Mouse (Mus musculus) megakaryocyte progenitor cell, adult 5-6 weeks (primary cell): ENCODE measurements around the gene AI467606. TPM values are rescaled to one million over a fixed set of nuclear protein-coding genes. Genes with fewer than 3 reads are reported as not detected.

Experiments
- ATAC-seq: replicated peaks from 2 replicates; pipeline ENCODE4 v1.8.0; 2016; ENCODE audit warnings: mild to moderate bottlenecking, moderate TSS enrichment, inconsistent platforms; ENCODE audit not compliant: poor library complexity
- total RNA-seq, 2 experiments: library from RNA; stranded (forward) in 1 of 2; stranded (reverse) in 1 of 2; fragments of 157-497, 149-512 nt in 1 of 2; fragments of 200-1000 nt in 1 of 2; gene quantifications; 2 replicates each; pipeline versions ENCODE4 v1.2.3 to v1.2.4; 2015 to 2017

The AI467606 gene
- total RNA-seq, 2 experiments from 2014 or later, result 20.6 to 27.4 TPM

DNA sequence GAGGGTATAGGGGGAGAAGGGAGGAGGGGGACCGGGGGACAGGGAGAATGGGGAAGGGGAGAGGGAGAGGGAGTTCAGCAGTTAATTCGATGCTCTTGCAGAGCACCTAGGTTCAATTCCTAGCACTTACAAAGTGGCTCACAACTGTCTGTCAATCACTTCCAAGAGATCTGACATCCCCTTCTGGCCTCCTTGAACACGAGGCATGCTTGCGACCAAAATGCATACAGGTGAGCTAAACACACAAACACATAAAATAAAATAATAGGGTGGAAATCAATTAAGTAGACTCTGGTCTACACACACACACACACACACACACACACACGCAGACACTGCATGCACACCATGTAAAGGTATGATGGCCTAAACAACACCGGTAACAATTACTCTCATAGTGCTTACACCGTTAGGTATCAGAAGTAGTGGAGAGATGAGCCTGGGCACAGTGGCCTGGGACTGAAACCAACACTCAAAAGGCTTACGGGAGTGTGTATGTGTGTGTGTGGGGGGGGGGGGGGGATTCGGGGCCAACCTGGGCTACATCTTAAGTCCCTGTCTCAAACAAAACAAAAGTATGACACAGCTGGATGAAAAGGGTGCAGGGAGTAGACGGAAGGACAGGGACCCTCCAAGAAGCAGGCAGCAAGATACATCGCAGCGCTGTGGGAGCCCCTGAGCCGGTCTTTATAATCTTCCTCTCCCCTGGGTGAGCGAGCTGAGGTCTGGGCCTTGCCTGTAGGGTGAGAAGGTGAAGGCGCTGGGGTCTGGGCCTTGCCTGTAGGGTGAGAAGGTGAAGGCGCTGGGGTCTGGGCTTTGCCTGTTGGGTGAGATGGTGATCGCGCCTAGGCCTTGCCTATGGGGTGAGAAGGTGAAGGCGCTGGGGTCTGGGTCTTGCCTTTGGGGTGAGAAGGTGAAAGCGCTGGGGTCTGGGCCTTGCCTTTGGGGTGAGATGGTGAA, 725 bp upstream of the AI467606 start:
- peak; percentile 3 for ATAC-seq

DNA sequence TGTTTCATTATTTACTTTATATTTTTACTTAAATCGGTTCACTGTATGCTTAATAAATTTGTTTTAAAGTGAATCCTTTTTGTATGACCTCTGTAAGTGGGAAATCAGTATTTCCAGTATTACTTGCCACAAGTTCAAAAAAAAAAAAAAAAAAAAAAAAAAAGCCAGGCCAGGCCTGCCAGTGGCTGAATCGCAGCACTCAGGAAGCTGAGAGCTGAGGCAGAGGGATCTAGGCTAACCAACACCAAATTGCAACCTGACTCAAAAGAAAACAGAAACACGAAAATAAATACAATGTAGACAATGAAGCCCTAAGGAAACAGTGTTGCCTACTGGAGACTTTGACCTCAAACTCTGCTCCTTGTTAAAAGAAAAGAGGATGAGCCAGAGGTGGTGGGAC, 2.8 kb downstream of the AI467606 start:
- ATAC-seq, result no peak

- no peak for ATAC-seq
Observed at GRCm38 (mm10) chr7:127096456-127096855, 5.3 kb downstream of the AI467606 start.

GRCm38 (mm10) chr7:127098521-127098920, 7.4 kb downstream of the AI467606 start:
- no peak for ATAC-seq

DNA sequence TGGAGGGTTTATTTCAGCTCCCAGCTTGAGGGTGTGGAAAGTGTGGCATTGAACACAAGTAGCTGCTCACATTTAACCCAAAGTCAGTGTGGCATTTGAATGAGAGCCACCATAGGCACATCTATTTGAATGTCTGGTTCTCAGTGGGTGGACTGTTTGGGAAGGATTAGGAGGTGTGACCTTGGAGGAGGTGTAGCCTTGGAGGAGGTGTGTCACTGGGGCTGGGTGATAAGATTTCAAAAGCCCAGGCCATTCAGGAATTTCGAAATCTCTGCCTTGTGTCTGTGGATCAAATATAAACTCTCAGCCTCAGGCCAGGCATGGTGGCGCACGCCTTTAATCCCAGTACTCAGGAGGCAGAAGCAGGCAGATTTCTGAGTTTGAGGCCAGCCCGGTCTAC, 7.8 kb downstream of the AI467606 start:
- no peak for ATAC-seq

DNA sequence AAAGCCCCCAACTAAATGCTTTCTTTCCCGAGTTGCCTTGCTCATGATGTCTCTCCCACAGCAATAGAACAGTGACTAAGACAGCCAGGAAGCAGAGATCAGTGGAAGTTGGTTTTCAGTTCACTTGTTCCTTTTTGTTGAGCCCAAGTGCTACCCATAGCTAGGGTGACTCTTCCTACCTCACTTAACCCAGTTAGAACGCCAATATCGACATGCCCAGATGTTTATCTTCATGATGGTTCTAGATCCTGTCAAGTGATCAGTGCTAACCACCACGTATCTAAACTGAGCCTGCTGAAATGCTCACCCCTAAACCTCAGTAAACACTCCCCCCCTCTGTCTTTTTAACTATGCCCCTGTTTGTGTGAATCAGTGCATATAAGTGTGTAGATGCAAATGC, 8.4 kb downstream of the AI467606 start:
- ATAC-seq, result no peak

- peak; percentile 45 for ATAC-seq
Observed at GRCm38 (mm10) chr7:127101451-127102016, 10.4 kb downstream of the AI467606 start.

DNA sequence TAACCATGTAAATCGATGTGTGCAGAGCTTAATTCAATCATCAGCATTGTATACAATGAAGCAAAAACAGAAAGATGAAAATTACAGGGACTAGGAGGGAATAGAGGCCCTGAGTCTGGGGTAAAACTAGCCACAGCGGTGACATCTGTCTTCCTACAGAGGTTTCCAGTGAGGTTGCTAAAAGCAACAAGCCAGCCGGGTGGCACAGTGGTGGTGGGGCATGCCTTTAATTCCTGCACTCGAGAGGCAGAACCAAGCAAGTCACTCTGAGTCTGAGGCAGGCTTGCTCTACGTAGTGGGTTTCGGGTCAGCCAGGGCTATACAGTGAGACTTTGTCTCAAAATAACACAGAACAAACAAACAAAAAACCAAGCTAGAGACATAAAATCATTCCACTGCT, 11.0 kb downstream of the AI467606 start:
- no peak for ATAC-seq

DNA sequence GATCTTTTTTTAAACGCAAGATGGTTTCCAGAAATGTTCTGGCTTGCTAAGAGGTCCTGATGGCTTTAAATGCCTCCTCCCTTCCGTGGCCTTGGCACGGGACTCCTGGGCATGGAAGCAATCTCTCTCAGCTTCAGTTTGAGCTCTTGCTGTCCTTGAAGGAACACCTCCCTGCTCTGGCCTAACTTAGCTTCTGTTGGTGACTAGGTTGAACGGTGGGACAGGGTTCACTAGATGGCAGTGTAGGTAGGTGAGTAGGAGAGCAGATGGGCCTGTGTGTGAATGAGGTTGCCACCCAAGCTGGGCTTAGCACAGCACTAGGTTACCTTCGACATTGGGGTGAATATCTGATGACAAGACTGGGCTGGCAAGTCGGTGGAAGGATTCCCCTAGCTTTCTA, 12.8 kb downstream of the AI467606 start:
- peak; percentile 63 for ATAC-seq

GRCm38 (mm10) chr7:127104560-127105332, 13.6 kb downstream of the AI467606 start:
- peak; percentile 82 for ATAC-seq

DNA sequence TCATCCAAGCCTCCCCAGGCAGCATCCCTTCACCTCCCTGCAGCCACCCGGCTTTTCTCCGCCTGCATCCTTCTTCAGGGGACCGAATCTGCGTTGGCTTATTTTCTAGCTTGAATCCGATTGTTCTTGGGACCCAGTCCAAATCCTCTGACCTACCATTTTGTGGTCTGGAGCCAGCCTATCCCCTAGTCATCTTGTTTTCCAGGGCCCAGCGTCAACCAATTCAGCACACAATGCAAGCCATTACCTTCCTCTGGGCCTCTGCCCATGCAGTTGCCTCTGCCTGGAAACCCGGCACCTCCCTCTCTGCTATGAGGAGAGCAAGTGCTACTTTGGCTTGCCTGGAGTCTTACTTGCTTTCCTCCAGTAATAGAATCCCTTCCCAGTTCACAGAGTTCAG, 14.4 kb downstream of the AI467606 start:
- ATAC-seq, result no peak

- peak; percentile 83 for ATAC-seq
Observed at GRCm38 (mm10) chr7:127110239-127111007, 19.3 kb downstream of the AI467606 start.

DNA sequence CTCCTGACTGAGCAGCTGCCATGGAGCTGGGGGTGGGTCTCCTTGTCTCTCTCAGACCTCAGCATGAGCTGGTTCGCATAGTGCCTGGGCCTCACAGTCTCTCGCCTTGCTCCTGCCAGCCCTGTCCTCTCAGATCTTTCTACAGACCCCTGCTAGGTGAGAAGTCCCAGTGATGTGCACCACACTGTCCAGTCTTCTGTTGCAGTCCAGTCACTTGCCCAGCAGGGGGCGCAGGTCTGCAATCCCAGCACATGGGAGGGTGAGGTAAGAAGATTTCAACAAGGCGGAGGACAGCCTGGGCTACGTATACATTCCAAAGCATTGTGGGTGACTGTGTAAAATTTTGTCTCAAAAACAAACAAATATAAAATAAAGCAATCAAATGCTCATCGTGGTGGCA, 20.3 kb downstream of the AI467606 start:
- ATAC-seq, result peak; percentile 79

DNA sequence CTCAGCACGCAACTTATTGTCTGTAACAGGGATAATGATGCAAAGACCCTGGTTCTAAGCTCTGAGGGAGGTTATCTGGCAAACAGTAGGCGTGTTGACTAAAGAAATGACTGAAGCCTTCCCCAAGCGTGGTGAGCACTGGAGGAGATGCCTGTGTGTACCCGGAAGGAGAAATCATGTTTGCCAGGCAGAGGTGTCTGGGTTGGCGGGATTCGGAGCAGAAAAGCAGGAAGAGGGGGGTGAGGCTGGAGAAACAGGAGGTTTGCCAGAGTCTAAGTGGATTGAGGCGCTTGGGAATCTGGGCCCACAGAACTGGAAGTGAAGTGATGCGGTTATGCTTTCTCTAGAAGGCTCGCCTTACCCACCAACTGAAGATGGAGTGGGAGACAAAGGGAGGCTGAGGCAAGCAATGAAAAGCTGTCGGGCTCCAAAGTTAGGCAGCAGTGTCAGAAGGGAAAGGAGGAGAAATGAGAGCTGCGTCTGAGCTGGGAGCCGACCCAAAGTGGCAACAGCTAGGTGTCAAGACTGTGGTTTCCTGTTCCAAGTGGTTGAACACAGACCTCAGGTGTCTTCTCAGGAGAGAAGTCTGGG, 21.2 kb downstream of the AI467606 start:
- no peak for ATAC-seq

- 0 out of 2 replicates have a peak, but pooled peaks have one; percentile 18 for ATAC-seq
Observed at GRCm38 (mm10) chr7:127112921-127113597, 21.9 kb downstream of the AI467606 start.

DNA sequence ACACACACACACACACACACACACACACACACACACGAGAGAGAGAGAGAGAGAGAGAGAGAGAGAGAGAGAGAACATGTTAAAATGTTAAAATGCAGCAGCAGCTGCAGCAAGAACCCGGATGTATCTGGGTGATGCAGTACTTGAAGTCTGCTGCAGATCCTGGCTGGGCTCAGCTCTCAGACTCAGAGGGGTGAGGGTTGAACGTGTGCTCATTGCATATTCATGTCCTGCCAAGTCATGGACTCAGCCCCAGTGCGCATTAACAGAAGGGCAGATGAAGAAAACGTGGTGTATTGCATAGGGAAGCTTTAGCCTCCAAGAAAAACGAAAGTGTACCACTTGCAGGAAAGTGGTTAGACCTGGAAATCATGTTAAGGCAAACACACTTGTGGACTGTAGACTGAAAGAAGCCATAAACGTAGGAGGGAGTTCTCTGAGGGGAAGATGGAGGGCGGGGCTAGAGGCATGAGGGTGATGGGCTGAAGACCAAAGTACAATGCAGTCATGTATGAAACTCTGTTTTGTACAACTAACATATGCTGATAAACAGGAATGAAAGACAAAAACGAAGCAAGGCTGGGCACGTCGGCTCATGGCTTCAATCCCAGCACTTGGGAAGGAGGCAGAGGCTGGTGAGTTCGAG, 22.6 kb downstream of the AI467606 start:
- ATAC-seq, result peak; percentile 8; the same call in 1 of the 2 replicates

GRCm38 (mm10) chr7:127114920-127115319, 23.8 kb downstream of the AI467606 start:
- ATAC-seq, result no peak

DNA sequence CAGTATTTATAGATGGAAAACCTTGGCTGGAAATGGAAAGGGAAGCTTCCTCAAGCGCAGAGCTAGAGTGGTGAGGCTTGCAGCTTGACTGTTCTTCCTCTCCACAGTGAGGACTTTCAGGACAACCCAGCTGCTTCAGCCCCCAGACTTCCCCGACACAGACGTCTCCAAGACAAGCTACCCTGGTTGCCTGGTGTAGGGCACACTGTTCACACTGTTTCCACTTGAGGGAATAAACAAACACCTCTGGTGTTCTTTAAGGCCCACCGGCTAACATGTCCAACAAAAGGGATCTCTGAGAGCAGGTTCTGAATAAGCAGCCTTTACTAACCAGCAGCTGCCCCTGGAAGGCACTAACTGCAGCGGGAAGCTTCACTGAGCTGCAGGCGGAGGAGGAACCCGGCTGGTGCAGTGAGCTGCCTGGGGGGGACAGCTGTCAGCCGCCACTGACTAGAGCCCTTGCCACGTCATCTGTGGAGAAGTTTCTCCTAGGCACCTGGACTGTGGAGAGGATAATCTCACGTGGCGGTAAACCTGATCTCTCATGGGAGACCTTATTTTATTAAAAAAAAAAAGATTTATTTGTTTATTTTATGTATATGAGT, 25.3 kb downstream of the AI467606 start:
- ATAC-seq, result no peak

DNA sequence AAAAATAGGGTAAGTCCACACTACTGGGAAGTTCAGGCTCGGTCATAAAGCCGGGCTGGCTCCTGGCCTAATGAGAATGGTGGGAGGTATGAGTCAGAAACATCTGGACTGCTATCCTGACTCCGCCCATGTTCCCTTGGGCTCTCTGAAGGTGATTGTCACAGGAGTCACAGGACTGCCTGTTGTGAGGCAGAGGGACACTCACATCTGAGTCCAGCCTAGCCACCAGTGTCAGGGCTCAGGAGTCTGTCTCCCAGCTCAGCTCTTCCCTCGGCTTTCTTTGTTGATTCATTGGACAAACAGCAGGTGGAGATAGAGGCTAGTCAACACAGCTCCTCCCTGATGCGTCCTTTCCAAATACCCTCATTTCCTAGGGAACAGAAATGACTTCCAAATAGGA, 26.8 kb downstream of the AI467606 start:
- ATAC-seq, result peak; percentile 40
